Mouse (Mus musculus): Measurements from ENCODE around the gene Flywch2. TPM values are rescaled to one million over a fixed set of nuclear protein-coding genes. Genes with fewer than 3 reads are reported as not detected.

Gene Flywch2
- 20.4 and 20.9 TPM in 2 replicates for polyA plus RNA-seq (2014; fragmentation: Nextera tagmentation; extraction: Ambion mirVana)

- peak; percentile 71 for ATAC-seq (ENCODE audit: low FRiP score)
- Histone ChIP-seq H3K9ac (ENCODE audit: low read length) (peak within 1 kb of the TSS; percentile 74), H3K4me3 (ENCODE audit: low read depth, low read length) (peak within 1 kb of the TSS; percentile 47), H3K4me1 (ENCODE audit: control insufficient read depth, insufficient read depth, low read length) (peaks cover 18% of the 10 kb centered on the region), H3K27ac (ENCODE audit: low read depth, low read length) (peak within 1 kb of the TSS; percentile 30; the same call in 1 of the 2 replicates), H3K27me3 (ENCODE audit: control insufficient read depth, insufficient read depth, low read length) (no peaks in the 10 kb centered on the region), H3K4me2 (peak within 1 kb of the TSS; percentile 70), H3K36me3 (ENCODE audit: control insufficient read depth, insufficient read depth, low read length) (no peaks in the 10 kb centered on the region), H3K9me3 (ENCODE audit: control insufficient read depth, low read length) (no peaks in the 10 kb centered on the region)
- DNase-seq (ENCODE audit: low spot score, missing footprints), result peak; percentile 96
- WGBS, result 4% methylated on average over 39 of the region's 43 CpGs
These were observed at the start of gene Flywch2 for GRCm38 (mm10) chr17:23785561-23786471. TSS of gene Flywch2 (minus strand) at chr17:23786081.

DNA sequence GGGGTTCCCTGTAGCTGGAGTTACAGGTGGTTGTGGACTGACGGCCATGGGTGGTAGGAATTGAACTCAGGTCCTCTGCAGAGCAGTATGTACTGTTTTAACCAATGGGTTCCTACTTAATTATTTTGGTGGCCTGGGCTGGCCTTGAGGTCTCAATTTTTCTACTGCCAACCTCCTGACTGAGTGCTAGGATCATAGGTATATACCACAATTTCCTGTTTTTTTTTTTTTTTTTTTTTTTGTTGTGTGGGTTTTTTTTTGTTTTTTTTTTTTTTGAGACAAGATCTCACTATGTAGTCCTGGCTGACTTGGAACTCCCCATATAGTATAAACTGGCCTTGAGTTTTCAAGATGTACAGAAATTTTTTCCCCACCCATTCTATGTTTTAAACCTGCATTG is 45.3 kb upstream of the Flywch2 start:
- Histone ChIP-seq H3K27me3 (ENCODE audit: control insufficient read depth, insufficient read depth, low read length) (no peaks in the 10 kb centered on the region; the same call in 1 of the 2 replicates), H3K27ac (ENCODE audit: low read depth, low read length) (no peak overlapping the region), H3K4me2 (no peak overlapping the region), H3K9ac (ENCODE audit: low read length) (no peak overlapping the region), H3K9me3 (ENCODE audit: control insufficient read depth, low read length) (no peaks in the 10 kb centered on the region), H3K36me3 (ENCODE audit: control insufficient read depth, insufficient read depth, low read length) (no peaks in the 10 kb centered on the region; the same call in 1 of the 2 replicates), H3K4me1 (ENCODE audit: control insufficient read depth, insufficient read depth, low read length) (peaks cover 12% of the 10 kb centered on the region), H3K4me3 (ENCODE audit: low read depth, low read length) (no peak overlapping the region)
- 97% methylated on average over 1 of the region's 1 CpGs for WGBS
- DNase-seq (ENCODE audit: low spot score, missing footprints) (no peak), ATAC-seq (ENCODE audit: low FRiP score) (no peak)

GRCm38 (mm10) chr17:23829064-23829619 is 43.3 kb upstream of the Flywch2 start, which contains the start of gene Elob:
TSS of gene Elob (minus strand) at chr17:23829136.
- ATAC-seq (ENCODE audit: low FRiP score), result peak; percentile 96
- peak within 1 kb of the TSS; percentile 56 for H3K4me2 ChIP-seq
- under 1% methylated on average over 29 of the region's 42 CpGs for WGBS

GRCm38 (mm10) chr17:23828271-23829001 is 42.6 kb upstream of the Flywch2 start:
- DNase-seq (ENCODE audit: low spot score, missing footprints), result peak; percentile 94
- peak overlapping the region; percentile 77 for H3K27ac ChIP-seq (ENCODE audit: low read depth, low read length)
- peaks cover 9% of the 10 kb centered on the region for H3K4me1 ChIP-seq (ENCODE audit: control insufficient read depth, insufficient read depth, low read length)
- H3K27me3 ChIP-seq (ENCODE audit: control insufficient read depth, insufficient read depth, low read length), result no peaks in the 10 kb centered on the region; the same call in 1 of the 2 replicates
- no peaks in the 10 kb centered on the region for H3K9me3 ChIP-seq (ENCODE audit: control insufficient read depth, low read length)
- peak overlapping the region; percentile 56 for H3K4me2 ChIP-seq
- H3K36me3 ChIP-seq (ENCODE audit: control insufficient read depth, insufficient read depth, low read length), result peaks cover 21% of the 10 kb centered on the region
- peak overlapping the region; percentile 81 for H3K4me3 ChIP-seq (ENCODE audit: low read depth, low read length)
- WGBS, result under 1% methylated on average over 47 of the region's 47 CpGs
- ATAC-seq (ENCODE audit: low FRiP score), result peak; percentile 86
- peak overlapping the region; percentile 90 for H3K9ac ChIP-seq (ENCODE audit: low read length)

More at GRCm38 (mm10) chr17:23829064-23829619, 43.3 kb upstream of the Flywch2 start, which contains the start of gene Elob:
- H3K4me1 ChIP-seq (ENCODE audit: control insufficient read depth, insufficient read depth, low read length), result peaks cover 9% of the 10 kb centered on the region
- peak within 1 kb of the TSS; percentile 90 for H3K9ac ChIP-seq (ENCODE audit: low read length)
- H3K9me3 ChIP-seq (ENCODE audit: control insufficient read depth, low read length), result no peaks in the 10 kb centered on the region
- H3K27ac ChIP-seq (ENCODE audit: low read depth, low read length), result peak within 1 kb of the TSS; percentile 77
- H3K4me3 ChIP-seq (ENCODE audit: low read depth, low read length), result peak within 1 kb of the TSS; percentile 81
- peak; percentile 98 for DNase-seq (ENCODE audit: low spot score, missing footprints)
- H3K36me3 ChIP-seq (ENCODE audit: control insufficient read depth, insufficient read depth, low read length), result peaks cover 15% of the 10 kb centered on the region
- no peaks in the 10 kb centered on the region; the same call in 1 of the 2 replicates for H3K27me3 ChIP-seq (ENCODE audit: control insufficient read depth, insufficient read depth, low read length)

DNA sequence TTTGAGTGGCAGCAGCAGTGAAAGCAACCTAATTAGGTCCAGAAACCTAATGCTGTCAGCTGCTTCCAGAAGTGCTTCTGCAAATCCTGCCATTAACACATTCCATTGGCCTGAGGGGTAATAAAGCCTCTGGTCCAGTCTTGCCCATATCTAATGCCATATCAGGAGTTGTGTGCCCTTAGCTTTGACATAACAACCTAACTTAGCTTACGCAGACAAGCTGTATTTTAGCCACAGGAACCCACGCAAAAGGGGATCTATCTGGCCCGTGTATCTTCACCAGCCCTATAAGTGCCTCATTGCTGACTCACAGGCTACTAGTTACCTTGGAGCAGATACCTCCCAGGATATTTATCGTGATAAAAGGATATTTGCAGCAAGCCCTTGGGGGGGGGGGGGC is 39.7 kb upstream of the Flywch2 start:
- no peak overlapping the region for H3K4me2 ChIP-seq
- no peak overlapping the region for H3K27ac ChIP-seq (ENCODE audit: low read depth, low read length)
- H3K36me3 ChIP-seq (ENCODE audit: control insufficient read depth, insufficient read depth, low read length), result peaks cover 41% of the 10 kb centered on the region
- no peaks in the 10 kb centered on the region for H3K9me3 ChIP-seq (ENCODE audit: control insufficient read depth, low read length)
- H3K27me3 ChIP-seq (ENCODE audit: control insufficient read depth, insufficient read depth, low read length), result no peaks in the 10 kb centered on the region
- H3K4me3 ChIP-seq (ENCODE audit: low read depth, low read length), result no peak overlapping the region
- H3K9ac ChIP-seq (ENCODE audit: low read length), result no peak overlapping the region
- WGBS, result 94% methylated on average over 4 of the region's 4 CpGs
- DNase-seq (ENCODE audit: low spot score, missing footprints) (no peak), ATAC-seq (ENCODE audit: low FRiP score) (no peak)
- peaks cover 9% of the 10 kb centered on the region for H3K4me1 ChIP-seq (ENCODE audit: control insufficient read depth, insufficient read depth, low read length)

GRCm38 (mm10) chr17:23823614-23824013 is 37.7 kb upstream of the Flywch2 start:
- peaks cover 60% of the 10 kb centered on the region for H3K36me3 ChIP-seq (ENCODE audit: control insufficient read depth, insufficient read depth, low read length)
- H3K4me3 ChIP-seq (ENCODE audit: low read depth, low read length), result no peak overlapping the region
- H3K9ac ChIP-seq (ENCODE audit: low read length), result no peak overlapping the region
- H3K4me2 ChIP-seq, result no peak overlapping the region
- WGBS, result 93% methylated on average over 12 of the region's 12 CpGs
- no peak overlapping the region for H3K27ac ChIP-seq (ENCODE audit: low read depth, low read length)
- H3K9me3 ChIP-seq (ENCODE audit: control insufficient read depth, low read length), result peaks cover 1% of the 10 kb centered on the region; the same call in 1 of the 2 replicates
- DNase-seq (ENCODE audit: low spot score, missing footprints), result no peak
- peak; percentile 34; the same call in 1 of the 2 replicates for ATAC-seq (ENCODE audit: low FRiP score)
- peaks cover 7% of the 10 kb centered on the region for H3K4me1 ChIP-seq (ENCODE audit: control insufficient read depth, insufficient read depth, low read length)
- H3K27me3 ChIP-seq (ENCODE audit: control insufficient read depth, insufficient read depth, low read length), result no peaks in the 10 kb centered on the region

- Histone ChIP-seq H3K27ac (ENCODE audit: low read depth, low read length) (no peak overlapping the region), H3K36me3 (ENCODE audit: control insufficient read depth, insufficient read depth, low read length) (peaks cover 66% of the 10 kb centered on the region), H3K9ac (ENCODE audit: low read length) (no peak overlapping the region), H3K4me1 (ENCODE audit: control insufficient read depth, insufficient read depth, low read length) (peaks cover 7% of the 10 kb centered on the region), H3K4me3 (ENCODE audit: low read depth, low read length) (no peak overlapping the region), H3K4me2 (no peak overlapping the region), H3K27me3 (ENCODE audit: control insufficient read depth, insufficient read depth, low read length) (no peaks in the 10 kb centered on the region), H3K9me3 (ENCODE audit: control insufficient read depth, low read length) (peaks cover 7% of the 10 kb centered on the region; the same call in 1 of the 2 replicates)
- WGBS, result 85% methylated on average over 16 of the region's 16 CpGs
- ATAC-seq (ENCODE audit: low FRiP score) (no peak), DNase-seq (ENCODE audit: low spot score, missing footprints) (no peak)
These were observed 37.1 kb upstream of the Flywch2 start for GRCm38 (mm10) chr17:23823018-23823417.

DNA sequence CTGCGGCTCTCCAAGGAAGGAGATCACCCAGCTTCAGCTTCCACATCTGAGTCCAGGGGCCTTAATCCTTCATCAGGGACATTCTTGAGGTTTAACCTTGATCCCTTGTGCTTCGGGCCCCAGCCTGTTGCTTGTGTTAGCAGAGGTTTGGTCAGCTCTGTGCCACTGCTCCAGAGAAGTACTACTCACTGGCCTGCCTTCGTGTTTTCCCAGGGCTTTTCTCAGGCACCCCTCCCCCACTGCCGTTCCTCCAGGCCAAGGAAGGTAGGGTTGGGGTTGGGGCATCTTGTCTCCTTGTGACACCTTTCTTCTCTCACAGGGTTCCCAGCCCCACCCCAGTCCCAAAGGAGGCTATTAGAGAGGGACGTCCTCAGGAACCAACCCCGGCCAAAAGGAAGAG is 36.2 kb upstream of the Flywch2 start:
- peaks cover 76% of the 10 kb centered on the region for H3K36me3 ChIP-seq (ENCODE audit: control insufficient read depth, insufficient read depth, low read length)
- H3K4me1 ChIP-seq (ENCODE audit: control insufficient read depth, insufficient read depth, low read length), result no peaks in the 10 kb centered on the region
- ATAC-seq (ENCODE audit: low FRiP score), result no peak
- H3K27me3 ChIP-seq (ENCODE audit: control insufficient read depth, insufficient read depth, low read length), result no peaks in the 10 kb centered on the region
- no peak overlapping the region for H3K4me2 ChIP-seq
- H3K4me3 ChIP-seq (ENCODE audit: low read depth, low read length), result no peak overlapping the region
- 82% methylated on average over 6 of the region's 6 CpGs for WGBS
- H3K9me3 ChIP-seq (ENCODE audit: control insufficient read depth, low read length), result peaks cover 12% of the 10 kb centered on the region
- H3K9ac ChIP-seq (ENCODE audit: low read length), result no peak overlapping the region
- DNase-seq (ENCODE audit: low spot score, missing footprints), result no peak
- no peak overlapping the region for H3K27ac ChIP-seq (ENCODE audit: low read depth, low read length)

Measured in midbrain, embryonic 11.5 days (tissue).